Mouse (Mus musculus): ENCODE data around the gene Tead1. TPM values are rescaled to one million over a fixed set of nuclear protein-coding genes. Genes with fewer than 3 reads are reported as not detected.

The Tead1 gene
- polyA plus RNA-seq, 1 experiment = 2.1 TPM

- Histone ChIP-seq H3K4me3 (ENCODE audit: control insufficient read depth, low read depth, low read length) (no peak overlapping the region), H3K36me3 (ENCODE audit: control insufficient read depth, insufficient read depth, low read length) (no peaks in the 10 kb centered on the region), H3K27me3 (ENCODE audit: control insufficient read depth, insufficient read depth, low read length) (no peaks in the 10 kb centered on the region), H3K27ac (ENCODE audit: control insufficient read depth, insufficient read depth, low read depth, low read length) (no peak overlapping the region), H3K4me1 (ENCODE audit: control insufficient read depth, insufficient read depth, low read length) (no peaks in the 10 kb centered on the region)
- TF ChIP-seq POLR2A (IDR thresholded peaks at IDR 0.05; ENCODE audit: control insufficient read depth, low read depth, low read length) (no peak), CTCF (IDR thresholded peaks at IDR 0.05; ENCODE audit: control insufficient read depth, insufficient read depth, insufficient replicate concordance, low read depth, low read length) (no peak)
Observed at GRCm38 (mm10) chr7:112750101-112750500, 71.0 kb downstream of the Tead1 start.

- no peaks in the 10 kb centered on the region for H3K4me1 ChIP-seq (ENCODE audit: control insufficient read depth, insufficient read depth, low read length)
- no peaks in the 10 kb centered on the region for H3K27me3 ChIP-seq (ENCODE audit: control insufficient read depth, insufficient read depth, low read length)
- no peak for TF ChIP-seq POLR2A (IDR thresholded peaks at IDR 0.05; ENCODE audit: control insufficient read depth, low read depth, low read length)
- no peak for TF ChIP-seq CTCF (IDR thresholded peaks at IDR 0.05; ENCODE audit: control insufficient read depth, insufficient read depth, insufficient replicate concordance, low read depth, low read length)
- H3K27ac ChIP-seq (ENCODE audit: control insufficient read depth, insufficient read depth, low read depth, low read length) = no peak overlapping the region
- H3K36me3 ChIP-seq (ENCODE audit: control insufficient read depth, insufficient read depth, low read length) = no peaks in the 10 kb centered on the region
- no peak overlapping the region for H3K4me3 ChIP-seq (ENCODE audit: control insufficient read depth, low read depth, low read length)
Observed at GRCm38 (mm10) chr7:112752311-112752710, 73.2 kb downstream of the Tead1 start.

GRCm38 (mm10) chr7:112753314-112753713 lies 74.2 kb downstream of the Tead1 start:
- Histone ChIP-seq H3K4me1 (ENCODE audit: control insufficient read depth, insufficient read depth, low read length) (no peaks in the 10 kb centered on the region), H3K27me3 (ENCODE audit: control insufficient read depth, insufficient read depth, low read length) (no peaks in the 10 kb centered on the region), H3K36me3 (ENCODE audit: control insufficient read depth, insufficient read depth, low read length) (no peaks in the 10 kb centered on the region), H3K27ac (ENCODE audit: control insufficient read depth, insufficient read depth, low read depth, low read length) (no peak overlapping the region), H3K4me3 (ENCODE audit: control insufficient read depth, low read depth, low read length) (no peak overlapping the region)
- TF ChIP-seq POLR2A (IDR thresholded peaks at IDR 0.05; ENCODE audit: control insufficient read depth, low read depth, low read length) (no peak), CTCF (IDR thresholded peaks at IDR 0.05; ENCODE audit: control insufficient read depth, insufficient read depth, insufficient replicate concordance, low read depth, low read length) (no peak)

- H3K4me1 ChIP-seq (ENCODE audit: control insufficient read depth, insufficient read depth, low read length) = no peaks in the 10 kb centered on the region
- no peak overlapping the region for H3K4me3 ChIP-seq (ENCODE audit: control insufficient read depth, low read depth, low read length)
- H3K36me3 ChIP-seq (ENCODE audit: control insufficient read depth, insufficient read depth, low read length) = no peaks in the 10 kb centered on the region
- H3K27ac ChIP-seq (ENCODE audit: control insufficient read depth, insufficient read depth, low read depth, low read length) = no peak overlapping the region
- no peak for TF ChIP-seq CTCF (IDR thresholded peaks at IDR 0.05; ENCODE audit: control insufficient read depth, insufficient read depth, insufficient replicate concordance, low read depth, low read length)
- TF ChIP-seq POLR2A (IDR thresholded peaks at IDR 0.05; ENCODE audit: control insufficient read depth, low read depth, low read length) = no peak
- H3K27me3 ChIP-seq (ENCODE audit: control insufficient read depth, insufficient read depth, low read length) = no peaks in the 10 kb centered on the region
Observed at GRCm38 (mm10) chr7:112759359-112759975, 80.3 kb downstream of the Tead1 start.

GRCm38 (mm10) chr7:112760293-112760692 lies 81.2 kb downstream of the Tead1 start:
- no peaks in the 10 kb centered on the region for H3K36me3 ChIP-seq (ENCODE audit: control insufficient read depth, insufficient read depth, low read length)
- no peaks in the 10 kb centered on the region for H3K27me3 ChIP-seq (ENCODE audit: control insufficient read depth, insufficient read depth, low read length)
- TF ChIP-seq POLR2A (IDR thresholded peaks at IDR 0.05; ENCODE audit: control insufficient read depth, low read depth, low read length) (no peak), CTCF (IDR thresholded peaks at IDR 0.05; ENCODE audit: control insufficient read depth, insufficient read depth, insufficient replicate concordance, low read depth, low read length) (no peak)
- H3K27ac ChIP-seq (ENCODE audit: control insufficient read depth, insufficient read depth, low read depth, low read length) = no peak overlapping the region
- H3K4me1 ChIP-seq (ENCODE audit: control insufficient read depth, insufficient read depth, low read length) = no peaks in the 10 kb centered on the region
- no peak overlapping the region for H3K4me3 ChIP-seq (ENCODE audit: control insufficient read depth, low read depth, low read length)

GRCm38 (mm10) chr7:112760782-112761181 lies 81.7 kb downstream of the Tead1 start:
- no peaks in the 10 kb centered on the region for H3K36me3 ChIP-seq (ENCODE audit: control insufficient read depth, insufficient read depth, low read length)
- H3K4me1 ChIP-seq (ENCODE audit: control insufficient read depth, insufficient read depth, low read length) = no peaks in the 10 kb centered on the region
- TF ChIP-seq POLR2A (IDR thresholded peaks at IDR 0.05; ENCODE audit: control insufficient read depth, low read depth, low read length) (no peak), CTCF (IDR thresholded peaks at IDR 0.05; ENCODE audit: control insufficient read depth, insufficient read depth, insufficient replicate concordance, low read depth, low read length) (no peak)
- no peak overlapping the region for H3K4me3 ChIP-seq (ENCODE audit: control insufficient read depth, low read depth, low read length)
- no peaks in the 10 kb centered on the region for H3K27me3 ChIP-seq (ENCODE audit: control insufficient read depth, insufficient read depth, low read length)
- H3K27ac ChIP-seq (ENCODE audit: control insufficient read depth, insufficient read depth, low read depth, low read length) = no peak overlapping the region

- Histone ChIP-seq H3K27me3 (ENCODE audit: control insufficient read depth, insufficient read depth, low read length) (no peaks in the 10 kb centered on the region), H3K4me1 (ENCODE audit: control insufficient read depth, insufficient read depth, low read length) (no peaks in the 10 kb centered on the region), H3K27ac (ENCODE audit: control insufficient read depth, insufficient read depth, low read depth, low read length) (no peak overlapping the region), H3K36me3 (ENCODE audit: control insufficient read depth, insufficient read depth, low read length) (no peaks in the 10 kb centered on the region), H3K4me3 (ENCODE audit: control insufficient read depth, low read depth, low read length) (no peak overlapping the region)
- TF ChIP-seq CTCF (IDR thresholded peaks at IDR 0.05; ENCODE audit: control insufficient read depth, insufficient read depth, insufficient replicate concordance, low read depth, low read length) = no peak
- no peak for TF ChIP-seq POLR2A (IDR thresholded peaks at IDR 0.05; ENCODE audit: control insufficient read depth, low read depth, low read length)
Observed at GRCm38 (mm10) chr7:112762870-112763269, 83.8 kb downstream of the Tead1 start.

All from testis, adult 2 months (tissue).